Mouse (Mus musculus) spleen, adult 2 months (tissue): ENCODE measurements around the gene Arpp21. TPM values are rescaled to one million over a fixed set of nuclear protein-coding genes. Genes with fewer than 3 reads are reported as not detected.

Experiments
- DNase-seq, 2 experiments: peaks; one replicate each; pipeline versions ENCODE4 v3.0.0 to v3.0.0-alpha.2; 2012 to 2021; ENCODE audit warnings: low spot score in 2 of 2, low read depth in 1 of 2
- H3K27ac ChIP-seq: fragments of 200-500 bp; 2 replicates; pipeline ENCODE4 v1.5.1; 2012; ENCODE audit warnings: low read length, inconsistent platforms; ENCODE audit not compliant: insufficient read depth
- H3K27me3 ChIP-seq: fragments of 200-500 bp; 2 replicates; pipeline ENCODE4 v1.6.1; 2012; ENCODE audit warnings: mild to moderate bottlenecking, moderate library complexity, low read length, inconsistent platforms; ENCODE audit not compliant: control insufficient read depth, insufficient read depth
- H3K36me3 ChIP-seq: fragments of 200-500 bp; 2 replicates; pipeline ENCODE4 v1.6.1; 2012; ENCODE audit warnings: mild to moderate bottlenecking, low read length, inconsistent platforms; ENCODE audit not compliant: control insufficient read depth, insufficient read depth
- H3K4me1 ChIP-seq: fragments of 200-500 bp; 2 replicates; pipeline ENCODE4 v1.6.1; 2011; ENCODE audit warnings: inconsistent platforms; ENCODE audit not compliant: control insufficient read depth, insufficient read depth, insufficient read length
- H3K4me3 ChIP-seq: fragments of 200-500 bp; 2 replicates; pipeline ENCODE4 v1.5.1; 2011; ENCODE audit warnings: mild to moderate bottlenecking, inconsistent platforms; ENCODE audit not compliant: insufficient read depth, insufficient read length; ENCODE audit errors: extremely low read depth
- CTCF ChIP-seq: fragments of 200-500 bp; IDR thresholded peaks from 2 replicates; pipeline ENCODE4 v1.5.1; 2011; ENCODE audit warnings: mild to moderate bottlenecking, inconsistent platforms; ENCODE audit not compliant: insufficient read depth, insufficient read length, insufficient replicate concordance; ENCODE audit errors: extremely low read depth
- POLR2A ChIP-seq: fragments of 200-500 bp; IDR thresholded peaks from 2 replicates; pipeline ENCODE4 v1.6.1; 2011; ENCODE audit warnings: low read depth, low read length, inconsistent platforms
- WGBS: fragments of 180-500 bp; shearing (Covaris S2); methylation state at CpG from one replicate; pipeline ENCODE4 v1.1.7; 2018; 5-methylcytosine and 5-hydroxymethylcytosine counted together
- polyA plus RNA-seq: library from polyadenylated mRNA; depleted of rRNA; stranded (reverse); fragments of >200 nt; gene quantifications from 2 replicates; pipeline ENCODE4 v1.2.3, GENCODE M21; 2012

Arpp21 gene
- polyA plus RNA-seq, 1 experiment = 0.42 TPM

DNA sequence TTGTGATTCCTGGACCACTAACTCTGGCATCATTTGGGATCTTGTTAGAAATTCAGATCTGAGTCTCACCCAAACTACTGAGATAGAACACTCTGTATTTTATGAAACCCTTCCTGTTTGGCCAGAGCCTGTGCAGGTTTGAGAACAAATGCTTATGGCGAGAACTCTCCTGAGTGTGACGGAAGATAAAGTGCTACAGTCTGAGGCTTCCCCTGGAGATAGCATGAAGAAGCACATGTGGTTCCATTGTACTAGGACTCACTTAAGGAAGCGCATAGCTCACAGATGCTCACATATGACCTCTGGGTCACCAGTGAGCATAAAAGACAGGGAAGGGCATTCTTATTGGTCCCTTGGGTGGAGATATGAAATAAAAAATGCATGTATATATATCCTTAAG is 17.5 kb downstream of the Arpp21 start:
- Histone ChIP-seq H3K4me3 (no peak overlapping the region), H3K36me3 (no peaks in the 10 kb centered on the region), H3K4me1 (no peaks in the 10 kb centered on the region; the same call in 1 of the 2 replicates), H3K27me3 (no peaks in the 10 kb centered on the region), H3K27ac (no peak overlapping the region)
- no peak for TF ChIP-seq CTCF
- TF ChIP-seq POLR2A = no peak
- WGBS = 33% methylated on average over 3 of the region's 3 CpGs
- DNase-seq = no peak

- WGBS = 11% methylated on average over 4 of the region's 4 CpGs
- TF ChIP-seq CTCF (no peak), POLR2A (no peak)
- no peak overlapping the region for H3K27ac ChIP-seq
- no peaks in the 10 kb centered on the region; the same call in 1 of the 2 replicates for H3K4me1 ChIP-seq
- no peaks in the 10 kb centered on the region for H3K36me3 ChIP-seq
- no peak overlapping the region for H3K4me3 ChIP-seq
- no peak for DNase-seq
- H3K27me3 ChIP-seq = no peaks in the 10 kb centered on the region
These were observed 18.6 kb downstream of the Arpp21 start for GRCm38 (mm10) chr9:112217161-112217560.

GRCm38 (mm10) chr9:112215030-112215806 is 20.5 kb downstream of the Arpp21 start:
- TF ChIP-seq CTCF (no peak), POLR2A (no peak)
- H3K4me1 ChIP-seq = no peaks in the 10 kb centered on the region; the same call in 1 of the 2 replicates
- 80% methylated on average over 10 of the region's 10 CpGs for WGBS
- DNase-seq = no peak
- H3K27me3 ChIP-seq = no peaks in the 10 kb centered on the region
- H3K36me3 ChIP-seq = no peaks in the 10 kb centered on the region
- H3K4me3 ChIP-seq = no peak overlapping the region
- H3K27ac ChIP-seq = no peak overlapping the region

- no peak for TF ChIP-seq POLR2A
- no peak for TF ChIP-seq CTCF
- H3K27ac ChIP-seq = no peak overlapping the region
- H3K27me3 ChIP-seq = no peaks in the 10 kb centered on the region
- no peak overlapping the region for H3K4me3 ChIP-seq
- H3K36me3 ChIP-seq = no peaks in the 10 kb centered on the region
- WGBS = 42% methylated on average over 10 of the region's 10 CpGs
- no peaks in the 10 kb centered on the region; the same call in 1 of the 2 replicates for H3K4me1 ChIP-seq
- DNase-seq = no peak
These were observed 22.1 kb downstream of the Arpp21 start for GRCm38 (mm10) chr9:112213411-112214255.

GRCm38 (mm10) chr9:112209803-112210202 is 25.9 kb downstream of the Arpp21 start:
- Histone ChIP-seq H3K4me3 (no peak overlapping the region), H3K4me1 (peaks cover 5% of the 10 kb centered on the region; the same call in 1 of the 2 replicates)

DNA sequence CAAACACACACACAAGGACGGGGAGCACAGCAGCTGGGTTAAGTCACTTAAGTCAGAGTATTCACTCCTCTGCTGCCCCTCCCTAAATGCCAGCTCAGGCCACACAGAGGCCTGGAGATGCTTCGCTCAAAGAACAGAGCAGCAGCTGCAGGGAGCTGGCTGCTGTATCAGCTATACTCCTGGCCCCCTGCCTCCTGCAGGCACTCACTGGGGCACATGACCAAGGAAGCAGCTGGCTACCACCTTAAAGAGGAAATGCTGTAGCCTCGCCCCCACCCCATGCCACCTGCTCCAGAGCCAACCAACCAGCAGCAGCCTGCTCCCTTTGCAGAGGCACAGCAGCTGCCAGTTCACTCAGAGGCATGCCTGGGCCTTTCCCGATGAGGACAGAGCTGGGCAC is 28.0 kb downstream of the Arpp21 start:
- Histone ChIP-seq H3K36me3 (no peaks in the 10 kb centered on the region), H3K4me1 (peaks cover 5% of the 10 kb centered on the region; the same call in 1 of the 2 replicates), H3K4me3 (no peak overlapping the region), H3K27me3 (no peaks in the 10 kb centered on the region), H3K27ac (no peak overlapping the region)
- 12% methylated on average over 4 of the region's 4 CpGs for WGBS
- TF ChIP-seq CTCF = no peak
- TF ChIP-seq POLR2A = no peak
- DNase-seq = peak; percentile 22 to 46

More at GRCm38 (mm10) chr9:112209803-112210202, 25.9 kb downstream of the Arpp21 start:
- 92% methylated on average over 3 of the region's 3 CpGs for WGBS
- no peak for DNase-seq
- TF ChIP-seq CTCF (no peak), POLR2A (no peak)
- H3K27ac ChIP-seq = no peak overlapping the region
- H3K36me3 ChIP-seq = no peaks in the 10 kb centered on the region
- H3K27me3 ChIP-seq = no peaks in the 10 kb centered on the region
